Mouse (Mus musculus) kidney, postnatal 25 days (tissue): ENCODE measurements around the gene Lgals8.
A peak's percentile ranks its signal among the peaks of the same experiment; 100 is the strongest.

Source experiments
- DNase-seq, 2 experiments: peaks; one replicate each; pipeline ENCODE4 v3.0.0; 2021; ENCODE audit warnings: mixed read lengths in 2 of 2

Lgals8 gene

DNA sequence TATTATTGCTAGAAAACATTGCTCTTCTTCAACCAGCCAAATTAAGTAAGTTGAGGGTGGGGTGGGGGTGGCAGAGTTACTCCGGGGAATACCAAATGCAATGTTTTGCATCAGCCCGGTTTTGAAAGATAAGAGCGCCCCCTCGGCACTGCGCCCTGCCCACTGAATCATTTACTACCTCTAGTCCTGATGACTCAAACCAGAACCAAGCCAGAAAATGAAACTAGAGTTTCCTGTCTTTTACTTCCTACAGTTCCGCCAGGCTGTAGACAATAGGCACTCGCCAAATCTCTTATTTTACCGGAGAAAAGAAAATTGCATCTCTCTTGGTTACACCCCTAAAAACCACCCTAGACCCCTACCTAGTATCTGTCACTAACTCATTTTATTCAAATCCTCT is 4.3 kb downstream of the Lgals8 start:
- DNase-seq: peak; percentile 72 to 73

DNA sequence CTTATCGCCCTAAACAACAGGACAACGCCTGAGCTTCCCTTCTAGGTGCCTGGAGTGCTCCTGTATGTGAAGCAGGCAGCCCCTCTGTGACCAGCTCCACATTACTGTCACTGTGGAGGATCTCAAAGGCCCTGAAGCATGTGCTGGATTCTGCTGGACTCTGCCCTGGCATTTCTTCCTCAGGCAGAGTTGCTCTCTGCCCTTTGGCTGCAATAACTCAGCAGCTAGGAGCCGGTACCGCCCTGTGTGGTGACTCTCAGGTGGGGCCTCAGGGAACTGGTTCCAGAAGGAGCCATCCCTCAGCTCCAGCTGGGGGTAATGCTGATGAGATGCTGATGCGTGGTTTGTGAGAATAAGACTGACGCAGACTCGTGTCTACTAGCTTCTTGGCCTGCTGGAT is 8.0 kb downstream of the Lgals8 start:
- peak; percentile 65 to 86 for DNase-seq

DNA sequence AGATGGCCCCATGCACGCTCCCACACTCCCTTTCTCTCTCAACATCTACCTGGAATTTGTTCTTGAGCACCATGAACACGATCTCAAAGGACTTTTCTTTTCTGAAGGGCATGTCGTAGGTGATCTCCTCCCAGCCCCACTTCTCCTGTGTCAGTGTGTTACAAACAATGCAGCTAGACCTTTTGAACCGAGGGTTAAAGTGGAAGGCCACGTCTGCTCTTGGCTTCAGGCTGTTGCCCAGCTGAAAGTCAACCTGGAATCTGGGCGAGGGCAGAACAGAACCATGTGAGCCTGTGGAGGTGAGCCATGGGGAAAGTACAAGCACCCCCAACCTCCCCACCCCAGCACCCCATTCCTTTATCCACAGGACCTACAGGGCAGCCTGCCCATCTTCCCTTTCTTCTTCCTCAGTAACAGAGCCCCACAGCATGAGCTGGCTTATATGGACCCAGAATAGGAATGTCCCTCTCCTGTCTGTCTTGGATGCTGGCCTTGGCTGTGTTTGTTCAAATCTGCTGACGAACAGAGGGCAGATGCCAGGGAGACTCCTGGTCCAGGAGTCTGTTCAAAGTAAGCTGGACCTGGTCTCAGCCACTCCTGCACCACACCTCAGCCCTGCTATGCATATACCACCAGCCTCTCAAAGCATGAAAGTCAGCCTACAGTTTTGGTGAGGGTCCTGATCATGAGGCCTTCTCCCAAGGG is 9.9 kb downstream of the Lgals8 start:
- DNase-seq: no peak

DNA sequence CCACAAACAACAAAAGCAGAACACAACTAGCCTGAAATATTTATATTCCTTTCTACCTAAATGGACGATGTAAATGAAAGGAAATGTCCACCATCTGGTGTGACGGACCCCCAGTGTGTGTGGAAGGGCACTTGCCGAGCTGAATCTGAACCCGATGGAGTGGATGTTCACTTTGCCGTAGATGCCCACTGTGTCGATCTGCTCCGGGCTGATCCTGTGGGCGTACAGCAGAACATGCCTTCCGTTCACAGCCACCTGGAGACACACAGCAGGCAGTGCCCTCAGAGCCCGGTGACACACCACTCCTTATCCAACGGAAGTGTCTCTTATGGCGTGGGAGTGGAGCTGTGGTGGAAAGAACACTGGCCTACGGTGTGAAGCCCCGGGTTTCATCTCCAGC is 11.6 kb downstream of the Lgals8 start:
- no peak for DNase-seq

DNA sequence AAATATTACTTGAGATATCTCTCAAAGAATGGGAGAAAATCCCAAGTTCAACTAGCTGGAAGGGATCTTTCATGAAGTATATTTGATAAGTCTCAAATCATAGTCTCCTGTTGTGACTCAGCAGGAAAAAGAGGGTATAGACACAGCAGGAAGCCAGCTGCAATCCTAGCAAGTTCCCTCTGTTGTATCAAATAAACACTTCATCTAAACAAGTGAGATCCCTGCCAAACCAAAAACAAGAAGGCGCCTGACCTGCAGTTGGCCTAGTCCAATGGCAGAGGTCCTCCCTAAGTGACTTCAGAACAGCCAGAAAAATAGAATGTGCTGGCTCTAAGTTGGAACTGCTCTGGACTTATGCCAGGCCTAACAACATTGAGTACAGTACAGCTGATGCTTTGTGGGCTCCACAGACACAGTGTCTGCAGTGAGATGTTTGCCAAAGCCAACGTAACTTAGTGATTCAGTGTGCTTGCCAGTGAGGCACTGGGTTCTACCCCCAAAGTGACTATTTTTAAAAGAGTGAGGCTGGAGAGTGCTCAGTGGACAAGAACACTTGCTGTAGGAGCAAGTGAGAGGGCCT is 22.6 kb downstream of the Lgals8 start:
- peak; percentile 43 to 45 for DNase-seq

DNA sequence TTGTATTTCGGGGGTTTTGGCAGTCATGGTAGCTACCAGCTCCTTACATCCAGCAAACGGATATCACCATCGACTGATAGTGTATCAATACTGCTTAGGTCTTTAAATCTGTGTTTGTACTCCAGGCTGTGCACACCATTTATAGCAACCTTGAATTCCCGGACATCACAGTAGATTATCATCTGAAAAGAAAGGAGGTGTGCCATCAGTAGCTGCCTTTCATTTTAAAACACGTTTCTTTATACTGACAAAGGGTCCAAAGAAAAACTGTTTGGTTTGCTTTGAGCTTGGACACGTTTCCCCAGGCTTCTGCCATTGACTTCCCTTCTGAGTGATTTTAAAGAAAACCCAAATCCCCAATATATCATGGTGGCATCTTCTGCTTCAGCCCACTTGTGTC is 23.9 kb downstream of the Lgals8 start:
- no peak for DNase-seq

DNA sequence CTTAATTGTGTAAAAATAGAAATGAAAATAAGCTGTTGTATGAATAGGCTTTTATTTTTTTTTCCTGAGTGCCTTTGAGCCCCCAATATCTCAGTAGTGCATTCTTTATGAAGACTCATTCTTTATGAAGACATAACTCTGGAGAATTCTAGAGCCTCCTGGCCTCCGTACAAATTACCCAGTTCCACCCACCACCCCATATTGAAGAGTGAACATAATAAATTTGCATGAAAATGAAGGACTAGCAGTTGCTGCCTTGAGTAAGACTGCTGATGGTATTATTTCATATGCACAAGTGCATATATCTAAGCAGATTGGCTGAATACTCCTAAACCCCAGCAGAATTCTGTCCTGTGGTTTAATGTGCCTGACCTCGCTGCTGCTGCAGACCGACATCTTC is 25.2 kb downstream of the Lgals8 start:
- no peak for DNase-seq

DNA sequence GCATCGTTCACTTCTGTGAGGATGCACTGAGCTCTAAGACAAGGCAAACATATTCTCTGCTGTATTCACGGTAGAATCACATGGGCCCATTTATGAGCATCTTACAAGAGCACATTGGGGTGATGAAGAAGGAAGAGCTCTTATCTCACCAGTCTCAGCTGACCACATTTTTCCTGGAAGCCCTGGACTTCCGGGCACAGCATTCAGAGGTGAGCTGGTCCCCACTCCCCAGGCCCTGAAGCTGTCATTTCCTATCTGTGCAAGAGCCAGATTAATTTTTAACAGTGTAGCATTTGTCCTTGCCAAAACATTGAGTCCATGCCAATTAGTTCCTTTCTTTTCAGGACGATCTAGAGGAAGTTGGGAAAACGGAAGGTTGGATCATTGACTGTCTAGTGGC is 30.9 kb downstream of the Lgals8 start:
- peak in 1 of 2 experiments; percentile 46 for DNase-seq

DNA sequence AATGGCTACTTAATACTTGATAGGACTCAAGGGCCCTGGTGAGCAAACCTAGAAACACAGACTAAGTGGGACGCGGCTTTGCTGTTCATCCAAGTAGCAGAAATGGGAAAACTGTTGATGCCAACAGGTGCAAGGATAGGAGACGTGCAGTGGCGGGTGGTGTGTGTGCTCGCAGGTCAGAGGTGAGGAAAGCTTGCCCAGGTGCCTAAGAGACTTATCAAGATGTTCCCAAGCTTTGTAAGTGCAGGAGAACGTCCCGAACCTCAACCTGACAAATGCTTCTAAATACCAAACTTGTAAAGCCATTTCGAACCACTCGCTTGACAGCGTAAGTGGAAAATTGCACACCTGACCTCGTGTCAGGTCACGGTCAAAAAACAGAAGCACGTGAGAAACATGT is 36.2 kb downstream of the Lgals8 start:
- DNase-seq: no peak

DNA sequence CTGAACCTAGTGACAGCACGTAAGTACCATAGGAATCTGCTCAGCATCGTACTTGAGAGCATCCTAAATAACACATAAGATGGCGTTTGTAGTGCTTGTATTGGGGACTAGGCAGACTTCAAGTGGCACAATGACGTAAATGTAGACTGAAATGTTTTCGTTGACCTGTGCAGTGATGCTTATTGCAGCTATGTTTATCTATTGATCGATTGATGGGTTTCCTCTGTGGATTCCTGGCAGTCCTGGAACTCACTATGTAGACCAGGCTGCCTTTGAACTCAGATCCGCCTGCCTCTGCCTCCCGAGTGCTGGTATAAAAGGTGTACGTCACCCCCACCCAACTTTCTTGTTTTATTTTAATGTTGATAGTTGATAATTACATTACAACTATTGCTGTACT is 44.1 kb downstream of the Lgals8 start:
- DNase-seq: no peak

DNA sequence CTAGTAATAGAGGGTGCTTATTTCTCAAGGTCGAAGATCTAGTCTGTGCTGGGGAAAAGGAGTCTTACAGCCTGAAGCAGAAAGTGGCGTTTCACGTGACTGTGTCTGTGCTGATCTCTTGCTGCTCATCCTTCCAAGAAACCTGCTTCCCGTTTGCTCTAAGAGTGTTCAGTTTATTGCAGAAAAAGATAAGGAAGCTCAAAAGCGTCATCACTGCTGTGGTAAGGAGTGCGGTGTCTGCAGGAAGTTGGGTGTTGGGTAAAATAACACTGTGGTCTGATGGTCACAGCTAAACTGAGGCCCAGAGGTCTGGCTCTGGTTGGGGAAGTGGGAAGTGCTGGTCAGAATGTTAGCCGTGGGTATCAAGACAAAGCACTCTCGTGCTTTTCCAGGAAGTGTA is 52.7 kb downstream of the Lgals8 start:
- DNase-seq: no peak

DNA sequence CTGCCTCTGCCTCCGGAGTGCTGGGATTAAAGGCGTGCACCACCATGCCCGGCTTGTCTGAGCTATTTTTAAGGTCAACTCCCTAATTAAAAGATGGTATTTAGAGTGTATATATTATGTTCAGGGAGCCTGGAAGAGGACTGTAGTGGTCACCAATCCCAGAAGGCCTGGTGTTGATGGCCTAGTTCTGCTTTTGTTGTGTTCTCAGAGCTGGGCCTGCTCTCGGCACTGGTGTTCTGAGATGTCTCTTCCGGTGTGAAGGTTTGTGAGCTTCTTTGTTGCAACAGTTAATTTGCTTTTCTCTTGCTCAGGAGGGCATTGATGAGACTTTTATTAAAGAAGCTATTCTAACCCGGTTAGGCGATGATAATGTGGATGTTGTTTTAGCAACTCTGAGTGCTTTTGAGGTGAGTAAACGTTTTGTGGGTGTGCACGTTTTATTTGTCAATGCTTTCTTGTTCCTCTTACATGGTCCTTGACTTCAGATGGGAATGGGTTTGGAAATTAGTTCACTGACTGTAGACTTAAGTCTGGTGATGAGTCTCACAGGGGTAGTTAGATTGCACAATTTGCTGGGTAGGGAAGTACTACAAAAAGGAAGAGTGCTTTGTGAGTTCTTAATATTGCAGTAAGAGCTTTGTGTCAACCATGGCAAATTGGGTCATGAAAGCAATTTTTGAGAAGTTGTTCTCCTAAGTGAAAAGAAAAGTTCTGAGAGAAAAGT is 56.2 kb downstream of the Lgals8 start:
- no peak for DNase-seq

DNA sequence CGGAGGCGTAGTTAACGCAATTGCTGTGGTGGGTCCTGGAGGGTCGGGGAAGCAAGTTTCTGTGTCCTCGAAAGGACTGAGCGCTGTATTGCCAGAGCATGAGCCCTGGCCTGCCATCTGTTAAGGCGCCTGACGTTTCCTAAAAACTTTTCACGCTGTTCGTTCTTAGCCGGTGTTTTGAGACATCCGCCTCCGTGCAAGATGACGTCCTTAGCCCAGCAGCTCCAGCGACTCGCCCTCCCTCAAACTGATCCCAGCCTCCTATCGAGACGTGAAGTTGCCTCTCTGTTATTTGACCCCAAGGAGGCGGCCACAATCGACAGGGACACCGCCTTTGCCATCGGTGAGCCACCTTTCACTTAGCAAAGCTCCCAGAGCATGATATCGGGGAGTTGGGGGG is 69.2 kb downstream of the Lgals8 start:
- DNase-seq: no peak

DNA sequence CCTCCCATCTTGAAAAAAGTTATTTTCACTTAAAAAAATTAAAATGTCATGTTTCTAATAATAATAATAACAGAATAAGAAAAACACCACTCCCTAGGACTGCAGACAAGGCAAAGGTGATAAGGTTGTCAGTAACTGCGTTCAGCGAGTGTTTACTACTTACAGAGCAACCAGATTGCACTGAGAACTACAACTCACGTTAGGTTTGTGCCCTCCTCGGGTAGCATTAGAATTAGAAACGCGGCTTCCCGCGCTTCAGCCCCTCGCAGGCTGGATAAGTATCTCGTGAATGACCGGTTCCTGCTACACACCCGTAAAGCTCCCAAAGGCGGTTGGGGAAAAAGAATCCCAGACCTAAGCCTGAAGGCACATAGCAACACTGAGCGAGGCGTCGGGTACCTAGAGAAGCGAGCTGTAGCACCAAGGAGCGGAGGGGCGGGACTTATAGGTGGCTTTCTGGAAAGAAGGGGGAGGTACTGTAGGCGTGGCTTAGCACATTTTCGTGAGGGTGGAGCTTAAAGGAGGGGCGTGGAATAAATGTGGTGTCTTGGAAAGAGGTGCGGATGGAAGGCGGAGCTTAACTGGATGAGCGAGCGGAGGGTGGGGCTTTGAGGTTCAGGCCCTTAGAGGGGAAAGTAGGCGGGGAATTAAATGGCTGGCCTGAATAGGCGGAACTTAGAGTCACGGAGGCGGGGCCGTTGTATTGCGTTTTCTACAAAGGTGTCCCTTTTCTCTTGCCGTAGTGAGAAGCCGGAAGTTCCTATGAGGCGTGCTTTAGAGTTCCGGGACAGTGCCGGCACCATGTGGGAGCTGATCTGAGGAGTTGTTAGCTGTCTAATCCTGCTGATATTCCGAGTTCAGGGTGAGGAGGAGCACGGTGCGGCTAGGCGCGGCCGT is 69.9 kb downstream of the Lgals8 start, which contains the start of gene Heatr1:
Gene Heatr1 (plus strand): TSS at position 419 of the 897 bp plus-strand sequence.
- peak; percentile 98 for DNase-seq
